ENCODE assay signal across 8 mouse cellular contexts in the genomic region with DNA sequence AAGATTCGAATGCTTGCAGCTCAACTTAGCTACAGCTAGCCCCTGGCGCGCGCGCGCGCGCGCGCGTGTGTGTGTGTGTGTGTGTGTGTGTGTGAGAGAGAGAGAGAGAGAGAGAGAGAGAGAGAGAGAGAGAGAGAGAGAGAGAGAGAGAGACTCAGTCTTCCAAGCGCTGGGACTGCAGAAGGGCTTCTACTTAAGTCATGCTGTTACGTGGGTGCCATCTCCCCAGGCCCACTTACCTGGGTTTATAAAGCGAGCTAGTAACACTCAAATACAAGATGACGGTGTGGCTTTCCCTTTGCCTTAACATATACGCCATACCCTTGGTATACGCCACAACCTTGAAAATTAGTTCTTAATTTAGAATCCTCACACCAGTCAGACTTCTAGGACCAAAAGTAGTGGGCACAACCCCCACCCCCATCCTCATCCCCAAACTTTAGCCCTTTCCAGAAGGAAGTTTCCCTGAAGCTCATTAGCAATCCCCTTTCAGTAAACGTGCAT. TPM values are rescaled to one million over a fixed set of nuclear protein-coding genes. Genes with fewer than 3 reads are reported as not detected.
A peak's percentile ranks its signal among the peaks of the same experiment; 100 is the strongest.
DNase-seq lines count a peak whose midpoint lies in the region; ATAC-seq and TF ChIP-seq lines count a peak whose summit lies in the region.

No protein-coding gene starts in this region.

- H3K9me3 ChIP-seq in hindbrain, postnatal 0 days (ENCODE audit: low read length) = no peaks in the 10 kb centered on the region

- H3K79me2 ChIP-seq in myocyte (ENCODE audit: control insufficient read depth, insufficient read depth) = no peaks in the 10 kb centered on the region

- H3K4me1 ChIP-seq in cortical plate, adult 2 months (ENCODE audit: control insufficient read depth, insufficient read depth, low read length) = no peaks in the 10 kb centered on the region; the same call in 1 of the 2 replicates
- H3K4me1 ChIP-seq in hindbrain, postnatal 0 days (ENCODE audit: insufficient read depth, low read length) = 0 out of 2 replicates have a peak, but pooled peaks cover 5% of the 10 kb centered on the region

- no peak overlapping the region for H3ac ChIP-seq in myocyte (ENCODE audit: control insufficient read depth, insufficient read length)

- H3K9ac ChIP-seq in hindbrain, postnatal 0 days (replicated peaks; ENCODE audit: low read length) = peak overlapping the region; percentile 78

- no peak for TF ChIP-seq POLR2A in cortical plate, adult 2 months (IDR thresholded peaks at IDR 0.05; ENCODE audit: extremely low read depth, insufficient read depth, low read length)
- no peak for TF ChIP-seq POLR2A in myocyte (IDR thresholded peaks at IDR 0.05; ENCODE audit: insufficient read length, low read depth)

- no peaks in the 10 kb centered on the region for H3K27me3 ChIP-seq in hindbrain, postnatal 0 days (ENCODE audit: insufficient read depth, low read length)
- H3K27me3 ChIP-seq in myocyte (ENCODE audit: control insufficient read depth, insufficient read depth, insufficient read length) = no peaks in the 10 kb centered on the region

- H3K4me2 ChIP-seq in hindbrain, postnatal 0 days (ENCODE audit: low read depth, low read length) = peak overlapping the region; percentile 85
- H3K4me2 ChIP-seq in myocyte (ENCODE audit: low read depth) = peak overlapping the region; percentile 70

- H3K4me3 ChIP-seq in left cerebral cortex, adult 2 months = peak overlapping the region; percentile 56
- H3K4me3 ChIP-seq in cortical plate, adult 2 months (ENCODE audit: insufficient read depth, low read length) = peak overlapping the region; percentile 48
- H3K4me3 ChIP-seq in hindbrain, postnatal 0 days (ENCODE audit: low read length) = peak overlapping the region; percentile 62
- no peak overlapping the region for H3K4me3 ChIP-seq in myocyte

- peak in 1 of 2 experiments; percentile 23 for DNase-seq in left cerebral cortex, adult 2 months (ENCODE audit: extremely low spot score in 1 of 2, low spot score in 2 of 2)
- DNase-seq in left cerebral cortex, adult 11 months (ENCODE audit: low spot score) = no peak
- DNase-seq in hindbrain, postnatal 0 days (ENCODE audit: low spot score) = peak; percentile 87
- no peak for DNase-seq in cerebellum, adult 11 months
- no peak for DNase-seq in left cerebral cortex, adult 9 months (ENCODE audit: low spot score in 2 of 2)

- ATAC-seq in hindbrain, postnatal 0 days = no peak
- ATAC-seq in monocyte, adult 5-6 weeks (replicated peaks; ENCODE audit: insufficient number of reproducible peaks, low FRiP score, low TSS enrichment, poor library complexity, severe bottlenecking) = no peak

- peak overlapping the region; percentile 97 for H3K27ac ChIP-seq in left cerebral cortex, adult 2 months
- peak overlapping the region; percentile 26; the same call in 1 of the 2 replicates for H3K27ac ChIP-seq in cortical plate, adult 2 months (ENCODE audit: insufficient read depth, low read length)
- peak overlapping the region; percentile 96 for H3K27ac ChIP-seq in hindbrain, postnatal 0 days

- no peak for TF ChIP-seq CTCF in left cerebral cortex, adult 2 months (IDR thresholded peaks at IDR 0.05)
- TF ChIP-seq CTCF in cortical plate, adult 2 months (IDR thresholded peaks at IDR 0.05; ENCODE audit: extremely low read depth, insufficient read depth, low read length) = no peak
- TF ChIP-seq CTCF in hindbrain, postnatal 0 days (IDR thresholded peaks at IDR 0.05; ENCODE audit: low read depth) = no peak

- WGBS in hindbrain, postnatal 0 days = 11% methylated on average over 18 of the region's 18 CpGs

- intact Hi-C loops in left cerebral cortex, adult 2 months (cut with DNase I) = loop anchor here (1.0 to 2.0 kb wide), 2 partner anchors 19 to 27 kb away; no protein-coding TSS in a partner anchor

- H3K36me3 ChIP-seq in hindbrain, postnatal 0 days (ENCODE audit: insufficient read depth, low read length) = no peaks in the 10 kb centered on the region
- no peaks in the 10 kb centered on the region for H3K36me3 ChIP-seq in myocyte (ENCODE audit: control insufficient read depth, insufficient read depth)

TF ChIP-seq in myocyte, 11 proteins besides CTCF, POLR2A, EP300 and RAD21:
- no peak for TF ChIP-seq MYOD1 (IDR thresholded peaks at IDR 0.05; ENCODE audit: control insufficient read depth in 1 of 3, insufficient read length in 2 of 3, low read depth in 2 of 3)
- no peak for TF ChIP-seq POLR2AphosphoS2 (IDR thresholded peaks at IDR 0.05; ENCODE audit: insufficient read length, low read depth)
- no peak for TF ChIP-seq SRF (IDR thresholded peaks at IDR 0.05; ENCODE audit: control insufficient read depth, insufficient read length, low read depth)
- TF ChIP-seq CEBPB (IDR thresholded peaks at IDR 0.05; ENCODE audit: insufficient read depth, poor library complexity, severe bottlenecking) = no peak
- no peak for TF ChIP-seq MAX (IDR thresholded peaks at IDR 0.05; ENCODE audit: low read depth)
- no peak for TF ChIP-seq MYOG (IDR thresholded peaks at IDR 0.05; ENCODE audit: control insufficient read depth in 1 of 3, insufficient read depth in 1 of 3, insufficient read length in 2 of 3, low read depth in 2 of 3)
- no peak for TF ChIP-seq USF1 (IDR thresholded peaks at IDR 0.05; ENCODE audit: low read depth)
- TF ChIP-seq E2F4 (IDR thresholded peaks at IDR 0.05; ENCODE audit: insufficient read depth) = no peak
- TF ChIP-seq TCF3 (IDR thresholded peaks at IDR 0.05; ENCODE audit: insufficient read length, low read depth) = no peak
- no peak for TF ChIP-seq REST (IDR thresholded peaks at IDR 0.05; ENCODE audit: insufficient read depth, insufficient read length)
- no peak for TF ChIP-seq TCF12 (IDR thresholded peaks at IDR 0.05; ENCODE audit: insufficient read depth, poor library complexity, severe bottlenecking)

RNA-seq across cellular contexts. Expression of a gene that starts 25.9 kb away (rescaled TPM):
- total RNA-seq in left cerebral cortex, adult 2 months (2021) = 100 to 1,000 TPM; 580 to 609 TPM
- 600 and 717 TPM in 2 replicates for polyA plus RNA-seq in cortical plate, adult 2 months (2012; rRNA removed)
- total RNA-seq in hindbrain, postnatal 0 days (2014; rRNA removed) = 1,071 and 1,235 TPM in 2 replicates
- polyA plus RNA-seq in hindbrain, postnatal 0 days (2015; fragmentation: Nextera tagmentation; extraction: Ambion mirVana) = 274 and 291 TPM in 2 replicates
- 868 TPM for polyA plus RNA-seq in myocyte (2012; fragmentation: generic; extraction: Trizol)
- 38.6 to 52.6 TPM (median 50.7 TPM) in 3 replicates for total RNA-seq in monocyte, adult 5-6 weeks (2017)

Comparison
In these comparisons a context has a peak if more than half of its experiments do, and no peak if none do; other contexts are left out.
1. H3K27ac ChIP-seq: peak in every context shown above with its lines; median percentile 97 in left cerebral cortex, adult 2 months; 96 in hindbrain, postnatal 0 days; 26 in cortical plate, adult 2 months.
2. RNA of a gene that starts 25.9 kb away (total RNA-seq): 1,071 to 1,235 TPM in hindbrain, postnatal 0 days and 580 to 609 TPM in left cerebral cortex, adult 2 months; 38.6 to 52.6 TPM in monocyte, adult 5-6 weeks; every median in the first group is over 10 times any median in the second.